Mouse (Mus musculus) heart, postnatal 10 days (tissue): ENCODE measurements around the gene Fsd2. TPM values are rescaled to one million over a fixed set of nuclear protein-coding genes. Genes with fewer than 3 reads are reported as not detected.

ENCODE experiments used
- DNase-seq, 2 experiments: peaks; one replicate each; pipeline ENCODE4 v3.0.0; 2021
- intact Hi-C: fragments of 180-260 bp; cut with DNase I; formaldehyde crosslinking; loops from one replicate; pipeline ENCODE4 v1.15.1; 2025
- total RNA-seq, 2 experiments: library from RNA; stranded (reverse); gene quantifications; 2 replicates each; pipeline ENCODE4 v1.2.3; 2021

The Fsd2 gene
- total RNA-seq, 2 experiments from 2014 or later: 214 to 226 TPM

- peak; percentile 49 to 69 for DNase-seq
- intact Hi-C loops: loop anchor here (10.0 kb wide), 1 partner anchor 409 kb away; no protein-coding TSS in a partner anchor
These were observed 6.7 kb upstream of the Fsd2 start for GRCm38 (mm10) chr7:81573397-81573796.

GRCm38 (mm10) chr7:81572610-81573268 is 6.0 kb upstream of the Fsd2 start:
- DNase-seq: peak in 1 of 2 experiments; percentile 33
- intact Hi-C loops: loop anchor here (10.0 kb wide), 1 partner anchor 408 kb away; no protein-coding TSS in a partner anchor

- intact Hi-C loops: loop anchor here (2.0 to 10.0 kb wide), 3 partner anchors 49 to 407 kb away; partner anchors contain the start of gene Rps17
- no peak for DNase-seq
These were observed 5.2 kb upstream of the Fsd2 start for GRCm38 (mm10) chr7:81571941-81572441.

GRCm38 (mm10) chr7:81571108-81571940 is 4.6 kb upstream of the Fsd2 start, which contains the start of gene Whamm:
Gene Whamm, plus strand, starts transcription at chr7:81571266.
- intact Hi-C loops: loop anchor here (2.0 to 10.0 kb wide), 3 partner anchors 49 to 407 kb away; partner anchors contain the start of gene Rps17
- DNase-seq: peak; percentile 95 to 96

GRCm38 (mm10) chr7:81570752-81571107 is 4.0 kb upstream of the Fsd2 start:
- intact Hi-C loops: loop anchor here (2.0 to 10.0 kb wide), 3 partner anchors 48 to 406 kb away; partner anchors contain the start of gene Rps17
- no peak for DNase-seq

DNA sequence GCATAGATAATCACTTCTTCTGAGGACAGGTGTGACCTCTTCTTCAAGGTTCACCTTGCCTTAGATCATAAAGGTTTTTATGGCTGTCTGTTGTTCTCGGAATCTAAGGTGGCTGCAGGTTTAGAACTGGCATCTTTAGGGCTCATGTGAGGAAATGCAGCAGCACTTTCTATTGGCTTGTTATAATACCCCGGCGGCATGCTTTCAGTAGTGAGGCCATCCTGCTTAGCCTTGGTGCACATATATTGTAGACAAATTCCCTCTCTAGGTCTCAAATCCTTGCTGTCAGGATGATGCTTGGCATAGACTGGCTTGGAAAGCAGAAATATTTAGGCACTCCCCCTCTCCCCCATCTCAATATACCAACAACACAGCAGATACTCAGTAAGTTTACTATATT is 3.5 kb upstream of the Fsd2 start:
- DNase-seq: no peak
- intact Hi-C loops: loop anchor here (2.0 to 10.0 kb wide), 3 partner anchors 47 to 405 kb away; partner anchors contain the start of gene Rps17

- no peak for DNase-seq
- intact Hi-C loops: loop anchor here (2.0 to 10.0 kb wide), 3 partner anchors 47 to 405 kb away; partner anchors contain the start of gene Rps17
These were observed 3.1 kb upstream of the Fsd2 start for GRCm38 (mm10) chr7:81569851-81570250.

GRCm38 (mm10) chr7:81567396-81567795 is 652 bp upstream of the Fsd2 start:
- intact Hi-C loops: no loop called here
- DNase-seq: no peak

- intact Hi-C loops: no loop called here
- peak; percentile 34 to 35 for DNase-seq
These were observed 412 bp downstream of the Fsd2 start for GRCm38 (mm10) chr7:81566332-81566731.

DNA sequence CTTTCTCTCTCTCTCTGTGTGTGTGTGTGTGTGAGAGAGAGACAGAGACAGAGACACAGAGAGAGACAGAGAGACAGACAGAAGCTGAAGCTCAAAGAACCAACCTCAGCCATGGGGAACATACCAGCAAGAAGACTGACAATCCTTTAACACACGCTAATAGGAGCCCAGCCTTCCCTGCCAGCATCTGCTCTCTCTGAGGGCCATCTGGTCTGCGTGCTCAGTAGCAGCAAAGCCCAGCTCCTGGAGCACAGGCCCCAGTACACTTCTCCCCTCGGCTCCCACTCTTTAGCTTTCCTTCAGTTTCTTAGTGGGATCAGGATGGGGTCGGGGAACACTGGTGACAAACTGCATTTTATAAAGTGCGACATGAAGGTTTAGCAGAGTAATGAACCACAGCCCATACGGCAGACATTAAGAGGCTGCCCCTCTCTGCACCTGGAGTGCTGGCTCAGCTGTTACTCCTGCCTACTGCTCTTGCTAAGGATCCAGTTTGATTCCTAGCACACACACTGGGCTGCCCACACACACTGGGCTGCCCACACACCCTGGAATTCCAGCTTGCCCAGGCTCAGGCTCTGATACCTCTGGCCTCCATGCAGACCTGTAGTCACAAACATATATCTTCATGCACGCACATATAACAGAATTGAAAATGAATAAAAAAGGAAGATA is 1.2 kb downstream of the Fsd2 start:
- intact Hi-C loops: no loop called here
- DNase-seq: peak; percentile 32 to 41

- intact Hi-C loops: no loop called here
- DNase-seq: no peak
These were observed 2.0 kb downstream of the Fsd2 start for GRCm38 (mm10) chr7:81564766-81565165.

DNA sequence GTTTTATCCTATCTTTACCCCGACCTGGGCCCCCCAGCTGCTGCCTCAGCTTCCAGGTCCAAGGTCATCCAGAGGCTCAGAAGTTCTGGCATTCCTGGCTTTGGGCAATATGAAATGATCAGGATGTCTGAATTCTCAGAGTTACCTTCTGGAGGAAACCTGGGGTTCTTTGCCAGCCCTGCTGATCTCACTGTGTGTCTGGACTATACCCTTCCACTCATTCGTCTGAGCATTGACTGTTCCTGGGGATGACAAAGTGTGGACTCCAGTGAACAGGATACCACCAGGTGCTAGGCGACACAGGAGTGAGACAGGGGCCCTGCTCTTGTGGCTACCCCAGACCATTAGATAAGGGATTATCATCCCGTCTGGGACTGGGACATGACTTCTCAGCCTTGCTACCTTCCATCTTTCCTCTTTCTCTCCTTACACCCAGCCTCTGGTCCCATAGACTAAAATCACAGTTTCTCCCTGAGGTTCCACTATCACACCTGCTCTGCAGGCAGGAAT is 3.2 kb downstream of the Fsd2 start:
- intact Hi-C loops: no loop called here

GRCm38 (mm10) chr7:81561211-81561610 is 5.5 kb downstream of the Fsd2 start:
- DNase-seq: no peak
- intact Hi-C loops: no loop called here

More for the DNA sequence above, 3.2 kb downstream of the Fsd2 start:
- DNase-seq: no peak

DNA sequence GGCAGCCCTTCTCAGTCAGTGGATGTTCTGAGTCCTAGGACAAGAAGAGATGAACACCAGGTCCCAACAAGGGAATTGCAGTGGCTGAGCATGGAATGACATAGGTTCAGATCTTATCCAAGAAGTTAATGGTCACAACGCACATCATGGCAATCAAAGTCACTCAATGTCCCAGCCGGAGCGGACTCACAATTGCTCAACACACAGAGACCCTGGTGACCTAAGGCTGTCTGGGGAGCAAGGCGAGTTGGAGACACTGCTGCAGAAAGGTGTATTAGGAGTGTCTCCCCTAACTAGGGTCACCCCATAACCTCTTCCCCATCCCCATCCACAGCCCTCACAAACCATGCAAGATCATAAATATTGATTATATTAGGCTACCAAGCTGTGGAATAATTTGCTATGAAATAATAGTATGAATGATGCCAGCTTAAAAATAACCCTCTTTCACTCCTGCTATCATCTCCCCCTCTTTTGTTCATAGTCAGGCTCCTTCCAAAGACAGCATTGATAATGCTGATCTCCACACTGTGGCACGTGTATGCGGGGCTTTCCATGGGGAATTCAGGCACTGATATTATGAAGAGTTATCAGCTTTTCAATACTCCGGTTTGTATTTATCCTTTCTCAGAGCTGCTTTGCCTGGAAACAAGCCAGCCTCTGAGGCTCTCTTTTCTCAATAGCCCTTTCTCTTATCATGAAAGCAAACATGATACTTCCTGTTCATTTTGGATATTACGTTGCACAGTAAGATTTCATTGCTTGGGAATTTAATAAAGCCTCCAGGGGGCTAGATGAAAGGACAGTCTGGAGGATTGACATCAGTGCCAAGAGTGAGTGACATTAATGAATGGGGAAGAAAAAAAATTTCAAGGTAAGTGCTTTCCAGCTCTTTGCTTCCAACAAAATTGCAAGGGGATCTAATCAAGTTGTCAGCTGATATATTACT is 6.4 kb downstream of the Fsd2 start:
- intact Hi-C loops: no loop called here
- no peak for DNase-seq

- no peak for DNase-seq
- intact Hi-C loops: no loop called here
These were observed 7.3 kb downstream of the Fsd2 start for GRCm38 (mm10) chr7:81559231-81559980.

GRCm38 (mm10) chr7:81557985-81558360 is 8.8 kb downstream of the Fsd2 start:
- DNase-seq: no peak
- intact Hi-C loops: no loop called here

DNA sequence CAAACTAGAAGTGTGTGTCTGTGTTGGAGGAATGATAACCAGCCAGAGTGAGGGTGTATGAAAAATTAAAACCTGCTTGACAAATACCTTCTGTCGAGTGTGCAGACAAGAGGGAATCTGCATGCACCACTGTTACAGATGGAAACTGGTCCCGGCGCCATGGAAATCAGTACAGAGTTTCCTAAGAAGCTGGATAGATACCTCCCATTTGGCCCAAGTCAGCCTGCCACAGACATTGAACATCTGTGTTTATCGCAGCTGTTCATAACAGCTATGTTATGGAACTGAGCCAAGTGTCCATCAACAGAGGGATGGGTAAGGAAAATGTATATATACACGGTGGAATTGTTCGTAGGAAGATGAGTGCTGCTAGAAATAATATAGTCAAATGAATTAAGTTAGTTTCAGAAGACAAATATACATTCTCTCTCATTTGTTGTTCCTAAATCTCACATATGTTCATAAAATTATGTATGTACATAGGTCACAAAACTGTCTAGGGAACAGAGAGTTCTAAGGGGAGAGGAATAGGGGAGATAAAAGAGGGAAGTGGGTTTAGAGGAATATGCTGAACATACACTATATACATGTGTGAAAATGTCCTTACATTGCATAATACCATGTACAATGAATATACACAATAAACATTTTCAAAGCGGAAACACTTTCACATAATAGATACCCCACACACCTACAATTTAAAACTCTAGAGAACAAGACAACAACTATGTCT is 9.3 kb downstream of the Fsd2 start:
- peak; percentile 27 to 34 for DNase-seq
- intact Hi-C loops: no loop called here

DNA sequence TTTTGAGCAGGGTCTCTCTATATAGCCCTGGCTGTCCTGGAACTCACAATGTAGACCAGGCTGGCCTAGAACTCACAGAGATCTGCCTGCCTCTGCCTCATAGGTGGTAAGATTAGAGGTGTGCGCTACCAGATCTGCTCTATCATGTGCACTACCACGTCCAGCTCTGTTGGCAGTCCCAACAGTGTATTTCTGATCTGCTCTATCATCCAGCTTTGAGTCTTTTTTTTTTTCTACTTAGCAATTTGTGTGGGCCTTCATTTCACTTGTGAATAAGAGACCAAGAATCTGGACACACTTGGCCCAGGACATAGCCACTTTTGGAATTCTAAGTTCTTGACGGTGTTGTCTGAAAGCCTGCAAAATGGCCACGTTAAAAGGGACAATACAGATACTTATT is 9.9 kb downstream of the Fsd2 start:
- intact Hi-C loops: no loop called here
- no peak for DNase-seq
